Mouse (Mus musculus) layer of hippocampus, adult 18-20 months (tissue): ENCODE data around the gene Gm2022. TPM values are rescaled to one million over a fixed set of nuclear protein-coding genes. Genes with fewer than 3 reads are reported as not detected.
"Not testable (repeated sequence)": the region's sequence is repeated elsewhere in the genome, so short reads cannot be mapped to it uniquely, and the experiment has no call there.

ENCODE experiments used
- DNase-seq, 2 experiments: peaks; one replicate each; pipeline ENCODE4 v3.0.0; 2022; ENCODE audit warnings: low spot score in 2 of 2
- long read RNA-seq: library from polyadenylated mRNA; stranded (forward); transcript quantifications from one replicate; pipeline ENCODE4 v2.0.0, GENCODE M21; 2021
- total RNA-seq, 2 experiments: library from RNA; stranded (reverse); gene quantifications; 2 replicates each; pipeline ENCODE4 v1.2.3; 2021

Gene Gm2022
- not detected for total RNA-seq
- long read RNA-seq, result 0 reads

GRCm38 (mm10) chr12:87895070-87895469 is at the start of gene Gm2022:
Gene Gm2022 (plus strand): TSS chr12:87895370.
- DNase-seq, result not testable (repeated sequence)

- not testable (repeated sequence) for DNase-seq
These were observed 44.5 kb upstream of the Gm2022 start for GRCm38 (mm10) chr12:87850657-87851056.

- DNase-seq, result not testable (repeated sequence)
These were observed 39.1 kb upstream of the Gm2022 start for GRCm38 (mm10) chr12:87856067-87856466.

GRCm38 (mm10) chr12:87861740-87862692 is 33.2 kb upstream of the Gm2022 start:
- not testable (repeated sequence) for DNase-seq

GRCm38 (mm10) chr12:87863638-87864037 is 31.5 kb upstream of the Gm2022 start:
- not testable (repeated sequence) for DNase-seq

- DNase-seq, result not testable (repeated sequence)
These were observed 31.1 kb upstream of the Gm2022 start for GRCm38 (mm10) chr12:87864048-87864447.

- DNase-seq, result not testable (repeated sequence)
These were observed 21.4 kb upstream of the Gm2022 start, which contains the start of gene Gm2016 for GRCm38 (mm10) chr12:87873772-87874171. Gene Gm2016 (plus strand): TSS chr12:87874072.

- not testable (repeated sequence) for DNase-seq
These were observed 24.6 kb downstream of the Gm2022 start, which contains the start of gene Gm2035 for GRCm38 (mm10) chr12:87919721-87920120. Gene Gm2035 (minus strand): TSS chr12:87919857.

Other genes with a start within 250 kb of the Gm2022 start
- not detected for gene Gm21319, start 119.6 kb upstream of the Gm2022 start, total RNA-seq
- gene Gm21936, start 99.9 kb upstream of the Gm2022 start, total RNA-seq, result not detected
- gene BB287469, start 78.8 kb upstream of the Gm2022 start, total RNA-seq, result not detected
- gene Gm2001, start 53.0 kb upstream of the Gm2022 start, total RNA-seq, result not detected
- gene Gm2016, start 21.3 kb upstream of the Gm2022 start, total RNA-seq, result not detected
- gene Gm2035, start 24.5 kb downstream of the Gm2022 start, total RNA-seq, result not detected
- gene Gm2042, start 58.7 kb downstream of the Gm2022 start, total RNA-seq, result not detected
- gene Gm2075, start 116.5 kb downstream of the Gm2022 start, total RNA-seq, result not detected
- not detected for gene Gm6803, start 123.4 kb downstream of the Gm2022 start, total RNA-seq
- not detected for gene Gm2056, start 131.6 kb downstream of the Gm2022 start, total RNA-seq
- not detected for gene Gm16368, start 188.3 kb downstream of the Gm2022 start, total RNA-seq